Mouse (Mus musculus) kidney, embryonic 15.5 days (tissue): ENCODE data around the gene Rps11. TPM values are rescaled to one million over a fixed set of nuclear protein-coding genes. Genes with fewer than 3 reads are reported as not detected.
"Not testable (repeated sequence)": the region's sequence is repeated elsewhere in the genome, so short reads cannot be mapped to it uniquely, and the experiment has no call there.

Experiments used
- ATAC-seq: fragments of 200-750 bp; cut with Nextera tagmentation; replicated peaks from 2 replicates; pipeline ENCODE4 v1.8.0; 2017; ENCODE audit warnings: moderate TSS enrichment; ENCODE audit not compliant: low FRiP score
- H3K27ac ChIP-seq: fragments of 300-500 bp; sonication (generic); 2 replicates; pipeline ENCODE4 v1.5.1; 2015; ENCODE audit warnings: mild to moderate bottlenecking, inconsistent platforms
- H3K27me3 ChIP-seq: fragments of 300-500 bp; sonication (generic); 2 replicates; pipeline ENCODE4 v1.6.1; 2015; ENCODE audit warnings: inconsistent platforms
- H3K36me3 ChIP-seq: fragments of 300-500 bp; sonication (generic); 2 replicates; pipeline ENCODE4 v1.6.1; 2015; ENCODE audit warnings: inconsistent platforms
- H3K4me1 ChIP-seq: fragments of 300-500 bp; sonication (generic); 2 replicates; pipeline ENCODE4 v1.6.1; 2015; ENCODE audit warnings: inconsistent platforms
- H3K4me2 ChIP-seq: fragments of 300-500 bp; sonication (generic); 2 replicates; pipeline ENCODE4 v1.6.1; 2015; ENCODE audit warnings: moderate library complexity, mild to moderate bottlenecking, inconsistent platforms
- H3K4me3 ChIP-seq: fragments of 300-500 bp; sonication (generic); replicated peaks from 2 replicates; pipeline ENCODE4 v1.5.1; 2015; ENCODE audit warnings: mild to moderate bottlenecking, inconsistent platforms
- H3K9ac ChIP-seq: fragments of 300-500 bp; sonication (generic); 2 replicates; pipeline ENCODE4 v1.6.1; 2015; ENCODE audit warnings: mild to moderate bottlenecking, inconsistent platforms
- H3K9me3 ChIP-seq: fragments of 300-500 bp; sonication (generic); replicated peaks from 2 replicates; pipeline ENCODE4 v1.6.1; 2016; ENCODE audit warnings: inconsistent platforms
- WGBS: fragments of 180-500 bp; shearing (Covaris S2); methylation state at CpG from one replicate; pipeline ENCODE4 v1.1.7; 2015; ENCODE audit warnings: mixed read lengths; 5-methylcytosine and 5-hydroxymethylcytosine counted together
- polyA plus RNA-seq: library from polyadenylated mRNA; unstranded; fragments of >200 nt; fragmentation: Nextera tagmentation; extraction: Ambion mirVana; gene quantifications from 2 replicates; pipeline ENCODE4 v1.2.1, GENCODE M21; 2015

The Rps11 gene
- polyA plus RNA-seq, 1 experiment from 2014 or later = 1,536 TPM

DNA sequence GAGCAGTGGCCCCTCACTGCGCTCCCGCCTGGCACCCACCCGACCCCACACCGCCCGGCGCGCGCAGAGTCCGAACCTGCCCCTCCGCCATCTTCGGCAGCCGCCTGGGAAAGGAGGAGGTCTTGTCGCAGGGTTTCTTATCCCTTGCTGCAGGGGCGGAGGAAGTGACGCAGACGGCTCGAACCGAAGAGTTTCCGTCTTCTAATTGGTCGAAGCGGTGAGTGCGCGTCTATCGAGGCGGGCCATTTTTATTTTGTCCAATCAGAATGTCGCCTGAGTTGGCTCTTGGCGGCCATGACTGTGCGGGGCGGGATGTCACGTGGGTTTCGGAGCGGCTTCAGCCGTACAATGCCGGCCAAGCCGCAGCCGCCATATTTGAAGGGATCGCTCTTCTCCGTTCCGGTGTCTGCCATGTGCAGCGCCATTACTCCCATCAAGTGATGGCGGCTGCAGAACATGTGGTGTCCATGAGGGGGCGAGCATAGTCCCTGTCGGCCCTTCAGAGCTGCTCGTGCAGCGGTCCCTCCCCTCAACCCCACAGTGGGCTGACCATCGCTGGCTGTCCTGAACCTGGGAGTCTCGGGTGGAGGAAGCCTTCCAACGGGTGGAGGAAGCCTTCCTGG lies 4.5 kb upstream of the Rps11 start, which contains the start of gene Rpl13a:
Gene Rpl13a, minus strand, starts transcription at position 138 of the 623 bp plus-strand sequence.
- WGBS = under 1% methylated on average over 48 of the region's 48 CpGs
- H3K9ac ChIP-seq = peak within 1 kb of the TSS; percentile 99
- H3K4me1 ChIP-seq = peaks cover 39% of the 10 kb centered on the region
- peak within 1 kb of the TSS; percentile 94 for H3K27ac ChIP-seq
- no peaks in the 10 kb centered on the region for H3K27me3 ChIP-seq
- ATAC-seq = peak; percentile 94
- peak within 1 kb of the TSS; percentile 90 for H3K4me3 ChIP-seq
- H3K4me2 ChIP-seq = peak within 1 kb of the TSS; percentile 69
- H3K9me3 ChIP-seq = no peaks in the 10 kb centered on the region
- peaks cover 29% of the 10 kb centered on the region for H3K36me3 ChIP-seq

DNA sequence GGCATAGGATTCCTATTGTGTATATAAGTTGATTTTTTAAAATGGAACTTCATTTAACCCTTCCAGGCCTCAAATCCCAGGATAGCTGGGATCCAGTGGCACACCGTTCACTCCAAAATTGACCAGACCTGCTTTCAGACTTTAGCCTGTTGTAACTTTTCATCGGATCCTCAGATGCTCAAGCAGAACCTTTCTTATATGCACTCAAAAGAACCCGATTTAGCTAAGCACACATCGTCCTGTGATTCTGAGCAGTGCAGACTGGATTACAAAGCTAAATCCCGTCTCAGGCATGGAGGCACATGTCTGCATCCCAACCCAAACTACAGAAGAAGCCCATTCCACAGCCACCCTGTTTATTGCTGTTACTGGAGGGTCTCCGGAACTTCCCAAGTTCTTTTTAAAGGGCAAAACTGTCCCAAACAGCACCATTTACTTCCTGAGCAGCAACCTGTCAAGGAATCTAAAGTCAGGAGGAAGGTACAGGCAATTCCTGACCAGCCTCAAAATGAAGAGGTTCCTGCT lies 3.5 kb upstream of the Rps11 start:
- WGBS = 2% methylated on average over 6 of the region's 6 CpGs
- H3K27me3 ChIP-seq = no peaks in the 10 kb centered on the region
- no peaks in the 10 kb centered on the region for H3K9me3 ChIP-seq
- peak overlapping the region; percentile 90 for H3K4me3 ChIP-seq
- peak overlapping the region; percentile 94 for H3K27ac ChIP-seq
- H3K4me2 ChIP-seq = peak overlapping the region; percentile 69
- peaks cover 34% of the 10 kb centered on the region for H3K36me3 ChIP-seq
- H3K4me1 ChIP-seq = peaks cover 45% of the 10 kb centered on the region
- ATAC-seq = no peak
- peak overlapping the region; percentile 99 for H3K9ac ChIP-seq

GRCm38 (mm10) chr7:45126844-45127699 lies 2.8 kb upstream of the Rps11 start:
- Histone ChIP-seq H3K27me3 (no peaks in the 10 kb centered on the region), H3K4me1 (peaks cover 52% of the 10 kb centered on the region), H3K4me3 (peak overlapping the region; percentile 90), H3K27ac (peak overlapping the region; percentile 94), H3K36me3 (peaks cover 40% of the 10 kb centered on the region), H3K9me3 (no peaks in the 10 kb centered on the region), H3K9ac (peak overlapping the region; percentile 99), H3K4me2 (peak overlapping the region; percentile 69)
- ATAC-seq = no peak
- 33% methylated on average over 21 of the region's 21 CpGs for WGBS

- peaks cover 48% of the 10 kb centered on the region for H3K36me3 ChIP-seq
- peak overlapping the region; percentile 69 for H3K4me2 ChIP-seq
- no peaks in the 10 kb centered on the region for H3K27me3 ChIP-seq
- H3K27ac ChIP-seq = peak overlapping the region; percentile 94
- H3K9me3 ChIP-seq = no peaks in the 10 kb centered on the region
- peak overlapping the region; percentile 99 for H3K9ac ChIP-seq
- WGBS = 69% methylated on average over 17 of the region's 17 CpGs
- no peak for ATAC-seq
- H3K4me1 ChIP-seq = peaks cover 60% of the 10 kb centered on the region
- H3K4me3 ChIP-seq = peak overlapping the region; percentile 90
Observed at GRCm38 (mm10) chr7:45126147-45126843, 2.1 kb upstream of the Rps11 start.

DNA sequence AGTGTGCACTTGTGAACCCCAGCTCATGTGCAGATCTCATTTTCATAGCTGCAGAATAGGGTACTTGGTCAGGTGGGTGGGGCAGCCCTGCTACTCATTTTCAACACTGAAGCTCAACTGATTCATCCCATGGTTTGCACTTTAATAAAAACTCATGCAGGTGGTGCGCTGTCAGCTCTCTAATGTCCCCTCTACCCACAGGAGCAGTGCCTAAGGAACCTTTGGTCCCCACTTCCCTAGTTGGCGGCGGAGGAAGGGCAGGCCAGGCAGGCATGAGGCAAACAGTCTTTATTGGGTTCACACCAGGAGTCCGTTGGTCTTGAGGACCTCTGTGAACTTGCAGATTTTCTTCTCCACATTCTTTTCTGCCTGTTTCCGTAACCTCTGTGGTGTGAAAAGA lies 1.4 kb upstream of the Rps11 start:
- H3K4me1 ChIP-seq = peaks cover 62% of the 10 kb centered on the region

GRCm38 (mm10) chr7:45125144-45125600 lies 933 bp upstream of the Rps11 start:
- WGBS = 16% methylated on average over 7 of the region's 7 CpGs
- H3K27me3 ChIP-seq = no peaks in the 10 kb centered on the region
- peak overlapping the region; percentile 90 for H3K4me3 ChIP-seq
- no peak for ATAC-seq
- peaks cover 59% of the 10 kb centered on the region for H3K36me3 ChIP-seq
- H3K27ac ChIP-seq = peak overlapping the region; percentile 94
- no peaks in the 10 kb centered on the region for H3K9me3 ChIP-seq
- peaks cover 62% of the 10 kb centered on the region for H3K4me1 ChIP-seq
- H3K9ac ChIP-seq = 0 out of 2 replicates have a peak overlapping the region, but pooled peaks have one; percentile 3
- peak overlapping the region; percentile 69 for H3K4me2 ChIP-seq

More for the DNA sequence above, 1.4 kb upstream of the Rps11 start:
- H3K27me3 ChIP-seq, H3K9ac ChIP-seq, H3K9me3 ChIP-seq, ATAC-seq: not testable (repeated sequence)
- peak overlapping the region; percentile 90 for H3K4me3 ChIP-seq
- H3K36me3 ChIP-seq = peaks cover 55% of the 10 kb centered on the region
- peak overlapping the region; percentile 69 for H3K4me2 ChIP-seq
- 68% methylated on average over 5 of the region's 5 CpGs for WGBS
- H3K27ac ChIP-seq = peak overlapping the region; percentile 94

DNA sequence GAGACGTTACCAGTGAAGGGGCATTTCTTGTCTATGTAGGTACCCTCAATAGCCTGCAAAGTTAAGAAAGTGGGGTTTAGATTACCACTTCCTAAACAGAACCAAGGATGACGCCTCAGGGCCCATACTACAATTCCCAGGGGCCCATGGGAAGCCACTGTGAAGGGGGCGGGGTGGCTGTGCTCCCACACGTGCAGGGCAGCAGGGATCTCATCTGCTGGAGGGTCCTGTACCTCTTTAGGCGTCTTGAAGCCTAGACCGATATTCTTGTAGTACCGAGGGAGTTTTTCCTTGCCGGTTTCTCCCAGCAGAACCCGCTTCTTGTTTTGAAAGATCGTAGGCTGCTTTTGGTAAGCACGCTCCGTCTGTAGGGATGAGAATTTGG lies 1.1 kb downstream of the Rps11 start:
- Histone ChIP-seq H3K9me3 (no peaks in the 10 kb centered on the region), H3K27me3 (no peaks in the 10 kb centered on the region), H3K4me3 (peak overlapping the region; percentile 90), H3K27ac (peak overlapping the region; percentile 94), H3K9ac (peak overlapping the region; percentile 98), H3K36me3 (peaks cover 75% of the 10 kb centered on the region), H3K4me2 (peak overlapping the region; percentile 64), H3K4me1 (peaks cover 53% of the 10 kb centered on the region)
- 16% methylated on average over 12 of the region's 12 CpGs for WGBS
- ATAC-seq = no peak

GRCm38 (mm10) chr7:45122561-45123185 lies 1.6 kb downstream of the Rps11 start:
- peak overlapping the region; percentile 64 for H3K4me2 ChIP-seq
- H3K27ac ChIP-seq = peak overlapping the region; percentile 94; the same call in 1 of the 2 replicates
- no peaks in the 10 kb centered on the region for H3K9me3 ChIP-seq
- peak overlapping the region; percentile 98 for H3K9ac ChIP-seq
- H3K4me3 ChIP-seq = peak overlapping the region; percentile 90
- peaks cover 75% of the 10 kb centered on the region for H3K36me3 ChIP-seq
- H3K4me1 ChIP-seq = peaks cover 57% of the 10 kb centered on the region
- 81% methylated on average over 15 of the region's 15 CpGs for WGBS
- H3K27me3 ChIP-seq = no peaks in the 10 kb centered on the region
- ATAC-seq = no peak

DNA sequence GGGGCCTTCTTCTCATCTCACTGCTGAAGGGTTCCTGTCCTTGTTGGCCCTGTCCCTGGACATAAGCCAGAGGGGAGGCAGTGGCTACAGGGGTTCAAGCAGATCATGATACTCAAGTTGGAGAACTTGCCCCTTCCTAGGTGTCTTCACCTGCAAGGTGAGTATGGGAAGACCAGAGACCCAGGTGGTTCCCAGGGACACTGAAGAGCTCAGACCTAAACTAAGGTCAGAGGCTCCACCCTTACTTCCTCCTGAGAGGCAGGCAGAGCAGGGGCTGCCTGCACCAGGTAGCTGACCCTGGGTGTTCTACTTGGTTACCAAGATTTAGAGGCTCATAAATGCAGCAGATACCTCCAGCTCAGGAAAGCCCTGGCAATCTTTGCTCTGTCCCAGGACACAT lies 2.3 kb downstream of the Rps11 start:
- Histone ChIP-seq H3K9me3 (no peaks in the 10 kb centered on the region), H3K4me3 (peak overlapping the region; percentile 90; the same call in 1 of the 2 replicates), H3K36me3 (peaks cover 69% of the 10 kb centered on the region), H3K27ac (peak overlapping the region; percentile 60), H3K9ac (peak overlapping the region; percentile 23), H3K27me3 (no peaks in the 10 kb centered on the region), H3K4me2 (peak overlapping the region; percentile 14), H3K4me1 (peaks cover 59% of the 10 kb centered on the region)
- ATAC-seq = no peak

GRCm38 (mm10) chr7:45121404-45121803 lies 2.8 kb downstream of the Rps11 start:
- Histone ChIP-seq H3K36me3 (peaks cover 64% of the 10 kb centered on the region), H3K4me3 (0 out of 2 replicates have a peak overlapping the region, but pooled peaks have one; percentile 90), H3K9me3 (no peaks in the 10 kb centered on the region), H3K4me1 (peaks cover 54% of the 10 kb centered on the region), H3K27me3 (no peaks in the 10 kb centered on the region), H3K27ac (peak overlapping the region; percentile 60), H3K4me2 (peak overlapping the region; percentile 14), H3K9ac (peak overlapping the region; percentile 23)
- WGBS = 68% methylated on average over 8 of the region's 8 CpGs
- ATAC-seq = no peak
